Mouse (Mus musculus) heart, adult 2 months (tissue): ENCODE data around the gene Gm10553.
"Not testable (repeated sequence)": the region's sequence is repeated elsewhere in the genome, so short reads cannot be mapped to it uniquely, and the experiment has no call there.

Source experiments
- CTCF ChIP-seq: fragments of 200-600 bp; IDR thresholded peaks from 2 replicates; pipeline ENCODE4 v1.8.1; 2022; ENCODE audit warnings: antibody characterized with exemption, mild to moderate bottlenecking, moderate library complexity
- POLR2A ChIP-seq: fragments of 200-500 bp; IDR thresholded peaks from 2 replicates; pipeline ENCODE4 v1.6.1; 2011; ENCODE audit warnings: mild to moderate bottlenecking, low read depth, low read length, control low read depth; ENCODE audit not compliant: insufficient read depth

- not testable (repeated sequence) for TF ChIP-seq CTCF, POLR2A
Observed at GRCm38 (mm10) chr1:85084803-85085202, 15.2 kb upstream of the Gm10553 start.
